Mouse (Mus musculus): Measurements from ENCODE around the gene Nexn. TPM values are rescaled to one million over a fixed set of nuclear protein-coding genes. Genes with fewer than 3 reads are reported as not detected.

The Nexn gene
- polyA plus RNA-seq, 1 experiment from 2014 or later = 1.7 TPM

DNA sequence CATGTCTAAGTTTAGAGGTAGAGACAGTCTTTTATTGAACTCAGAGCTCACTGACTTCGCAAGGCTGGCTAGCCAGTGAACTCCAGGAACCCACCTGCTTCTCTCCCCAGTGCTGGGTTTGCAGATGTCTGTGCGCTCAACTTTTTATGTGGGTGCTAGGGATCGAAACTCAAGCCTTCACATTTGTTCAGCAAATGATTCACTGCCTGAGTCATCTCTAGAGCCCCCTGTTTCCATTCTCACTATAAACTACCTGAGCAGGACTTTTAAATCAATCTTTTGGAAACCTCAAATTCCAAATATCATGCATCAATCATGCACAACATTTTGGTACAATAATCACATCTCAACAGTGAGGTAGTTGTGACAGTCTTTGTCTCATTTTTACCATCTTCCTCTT, 8.6 kb downstream of the Nexn start:
- Histone ChIP-seq H3K9me3 (ENCODE audit: control insufficient read depth, low read length) (no peaks in the 10 kb centered on the region), H3K27ac (ENCODE audit: low read depth, low read length) (no peak overlapping the region), H3K4me3 (ENCODE audit: low read length) (no peak overlapping the region), H3K4me2 (ENCODE audit: low read length) (no peak overlapping the region), H3K4me1 (ENCODE audit: control insufficient read depth, insufficient read depth, low read depth, low read length) (no peaks in the 10 kb centered on the region), H3K36me3 (ENCODE audit: control insufficient read depth, insufficient read depth, low read length) (no peaks in the 10 kb centered on the region), H3K9ac (ENCODE audit: low read depth, low read length) (no peak overlapping the region), H3K27me3 (replicated peaks; ENCODE audit: control insufficient read depth, insufficient read depth, low read length) (no peaks in the 10 kb centered on the region)
- ATAC-seq = no peak
- 94% methylated on average over 3 of the region's 3 CpGs for WGBS

DNA sequence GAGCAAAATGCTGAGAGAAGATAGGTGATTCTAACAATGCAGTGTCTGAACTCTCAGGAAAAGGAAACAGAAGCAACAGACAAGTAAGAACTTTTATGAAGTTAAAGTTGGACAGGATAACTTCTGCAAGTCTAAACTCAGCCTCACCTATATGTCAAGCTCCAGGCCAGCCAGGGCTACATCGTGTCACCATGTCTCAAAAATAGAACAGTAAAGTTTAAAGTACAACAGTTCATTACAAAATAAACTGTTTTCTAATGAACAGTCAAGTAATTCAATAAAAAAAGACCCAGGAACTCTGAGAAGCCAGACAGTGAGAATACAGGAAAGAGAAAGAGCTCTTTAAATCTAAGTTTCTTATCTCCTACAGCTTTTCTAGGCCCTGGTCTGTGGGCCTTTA, 15.7 kb downstream of the Nexn start:
- no peak overlapping the region for H3K9ac ChIP-seq (ENCODE audit: low read depth, low read length)
- H3K9me3 ChIP-seq (ENCODE audit: control insufficient read depth, low read length) = no peaks in the 10 kb centered on the region
- no peak overlapping the region for H3K4me2 ChIP-seq (ENCODE audit: low read length)
- no peaks in the 10 kb centered on the region for H3K36me3 ChIP-seq (ENCODE audit: control insufficient read depth, insufficient read depth, low read length)
- H3K27me3 ChIP-seq (replicated peaks; ENCODE audit: control insufficient read depth, insufficient read depth, low read length) = no peaks in the 10 kb centered on the region
- no peak overlapping the region for H3K4me3 ChIP-seq (ENCODE audit: low read length)
- ATAC-seq = no peak
- 94% methylated on average over 1 of the region's 1 CpGs for whole genome bisulfite sequencing
- no peaks in the 10 kb centered on the region for H3K4me1 ChIP-seq (ENCODE audit: control insufficient read depth, insufficient read depth, low read depth, low read length)
- no peak overlapping the region for H3K27ac ChIP-seq (ENCODE audit: low read depth, low read length)

DNA sequence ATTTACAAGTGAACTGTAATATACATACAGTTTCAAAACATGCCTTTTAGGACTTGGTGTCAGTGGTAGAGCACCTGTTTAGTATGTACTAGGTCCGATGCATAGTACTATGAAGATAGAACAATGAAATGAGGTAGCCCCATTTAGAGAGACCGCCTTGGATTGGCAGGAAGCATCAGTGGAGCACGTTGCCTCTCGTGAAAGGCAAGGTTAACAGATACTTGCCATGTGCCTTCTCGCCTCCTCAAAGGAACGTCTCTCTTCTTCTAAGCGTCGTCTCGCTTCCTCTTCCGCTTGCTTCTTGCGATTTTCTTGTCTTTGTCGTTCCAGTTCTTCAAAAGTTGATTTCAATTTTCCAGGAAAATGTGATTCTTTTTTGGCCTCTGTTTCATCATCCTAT, 18.4 kb downstream of the Nexn start:
- Histone ChIP-seq H3K9ac (ENCODE audit: low read depth, low read length) (no peak overlapping the region), H3K4me1 (ENCODE audit: control insufficient read depth, insufficient read depth, low read depth, low read length) (no peaks in the 10 kb centered on the region), H3K4me3 (ENCODE audit: low read length) (no peak overlapping the region), H3K27me3 (replicated peaks; ENCODE audit: control insufficient read depth, insufficient read depth, low read length) (no peaks in the 10 kb centered on the region), H3K9me3 (ENCODE audit: control insufficient read depth, low read length) (no peaks in the 10 kb centered on the region), H3K4me2 (ENCODE audit: low read length) (no peak overlapping the region), H3K27ac (ENCODE audit: low read depth, low read length) (no peak overlapping the region), H3K36me3 (ENCODE audit: control insufficient read depth, insufficient read depth, low read length) (no peaks in the 10 kb centered on the region; the same call in 1 of the 2 replicates)
- 91% methylated on average over 12 of the region's 12 CpGs for WGBS
- no peak for ATAC-seq

DNA sequence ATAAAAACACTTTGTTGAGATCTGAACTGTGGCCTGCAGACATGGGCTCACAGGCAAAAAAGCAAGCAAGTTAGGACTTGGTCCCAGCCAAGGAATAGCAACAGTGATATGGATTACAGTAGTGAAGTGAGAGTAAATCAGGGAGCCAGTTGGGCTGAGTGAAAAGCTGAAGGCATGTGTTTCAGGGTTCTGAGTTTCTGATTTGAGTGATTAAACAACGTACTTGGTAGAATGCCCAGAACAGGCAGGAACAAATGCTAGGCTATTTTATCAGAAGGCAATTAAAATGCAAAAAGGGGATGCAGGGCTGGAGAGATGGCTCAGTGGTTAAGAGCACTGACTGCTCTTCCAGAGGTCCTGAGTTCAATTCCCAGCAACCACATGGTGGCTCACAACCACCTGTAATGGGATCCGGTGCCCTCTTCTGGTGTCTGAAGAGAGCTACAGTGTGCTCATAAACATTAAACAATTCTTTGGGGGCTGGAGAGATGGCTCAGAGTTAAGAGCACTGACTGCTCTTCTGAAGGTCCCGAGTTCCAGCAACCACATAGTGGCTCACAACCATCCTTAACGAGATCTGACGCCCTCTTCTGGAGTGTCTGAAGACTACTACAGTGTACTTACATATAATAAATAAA, 20.8 kb downstream of the Nexn start:
- no peak for ATAC-seq
- Histone ChIP-seq H3K4me3 (ENCODE audit: low read length) (no peak overlapping the region), H3K36me3 (ENCODE audit: control insufficient read depth, insufficient read depth, low read length) (no peaks in the 10 kb centered on the region; the same call in 1 of the 2 replicates), H3K9me3 (ENCODE audit: control insufficient read depth, low read length) (no peaks in the 10 kb centered on the region), H3K9ac (ENCODE audit: low read depth, low read length) (no peak overlapping the region), H3K27me3 (replicated peaks; ENCODE audit: control insufficient read depth, insufficient read depth, low read length) (no peaks in the 10 kb centered on the region), H3K4me2 (ENCODE audit: low read length) (no peak overlapping the region), H3K4me1 (ENCODE audit: control insufficient read depth, insufficient read depth, low read depth, low read length) (no peaks in the 10 kb centered on the region), H3K27ac (ENCODE audit: low read depth, low read length) (no peak overlapping the region)
- WGBS = 83% methylated on average over 5 of the region's 5 CpGs

DNA sequence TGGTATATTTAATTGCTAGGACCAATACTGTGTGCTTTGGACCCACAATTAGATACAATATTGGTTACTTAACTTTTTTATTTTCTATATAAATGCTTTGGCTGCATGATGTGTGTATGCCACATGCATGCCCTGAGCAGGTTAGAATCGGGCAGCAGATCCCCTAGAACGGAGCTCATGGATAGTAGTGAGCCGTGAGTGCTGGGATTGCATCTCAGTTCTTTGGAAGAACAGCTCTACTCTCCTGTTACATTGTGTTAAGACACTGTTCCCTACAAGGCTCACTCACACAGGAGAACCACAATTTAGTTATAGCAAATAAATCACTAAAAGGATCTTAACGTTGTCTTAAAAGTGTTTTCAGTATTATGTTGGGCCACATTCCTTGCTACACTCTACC, 22.8 kb downstream of the Nexn start:
- Histone ChIP-seq H3K27me3 (replicated peaks; ENCODE audit: control insufficient read depth, insufficient read depth, low read length) (no peaks in the 10 kb centered on the region), H3K27ac (ENCODE audit: low read depth, low read length) (no peak overlapping the region), H3K4me2 (ENCODE audit: low read length) (no peak overlapping the region), H3K9me3 (ENCODE audit: control insufficient read depth, low read length) (no peaks in the 10 kb centered on the region), H3K36me3 (ENCODE audit: control insufficient read depth, insufficient read depth, low read length) (peaks cover 5% of the 10 kb centered on the region; the same call in 1 of the 2 replicates), H3K4me3 (ENCODE audit: low read length) (no peak overlapping the region), H3K4me1 (ENCODE audit: control insufficient read depth, insufficient read depth, low read depth, low read length) (no peaks in the 10 kb centered on the region), H3K9ac (ENCODE audit: low read depth, low read length) (no peak overlapping the region)
- ATAC-seq = no peak
- 83% methylated on average over 4 of the region's 4 CpGs for WGBS

DNA sequence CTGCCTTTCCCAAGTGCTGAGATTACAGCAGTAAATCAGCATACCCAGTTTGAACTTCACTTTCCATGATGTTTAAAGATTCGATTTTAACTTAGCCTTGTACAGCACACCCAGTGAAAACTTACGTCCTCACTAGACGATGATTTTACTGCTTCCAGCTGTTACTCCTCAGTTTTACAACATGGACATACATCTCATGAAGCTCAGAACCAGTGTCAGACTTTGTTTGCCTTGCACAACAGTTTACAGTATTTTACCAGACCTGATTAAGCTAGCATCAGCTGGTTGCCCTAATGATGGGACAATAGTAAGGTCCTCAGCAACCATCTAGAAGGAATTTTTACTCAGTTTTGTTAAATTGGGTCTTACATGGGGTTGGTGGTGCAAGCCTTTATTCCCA, 25.1 kb downstream of the Nexn start:
- H3K4me2 ChIP-seq (ENCODE audit: low read length) = no peak overlapping the region
- H3K9me3 ChIP-seq (ENCODE audit: control insufficient read depth, low read length) = no peaks in the 10 kb centered on the region
- H3K4me1 ChIP-seq (ENCODE audit: control insufficient read depth, insufficient read depth, low read depth, low read length) = no peaks in the 10 kb centered on the region
- H3K27me3 ChIP-seq (replicated peaks; ENCODE audit: control insufficient read depth, insufficient read depth, low read length) = no peaks in the 10 kb centered on the region
- ATAC-seq = no peak
- H3K36me3 ChIP-seq (ENCODE audit: control insufficient read depth, insufficient read depth, low read length) = peaks cover 11% of the 10 kb centered on the region
- WGBS = 82% methylated on average over 3 of the region's 3 CpGs
- H3K27ac ChIP-seq (ENCODE audit: low read depth, low read length) = no peak overlapping the region
- no peak overlapping the region for H3K9ac ChIP-seq (ENCODE audit: low read depth, low read length)
- no peak overlapping the region for H3K4me3 ChIP-seq (ENCODE audit: low read length)

DNA sequence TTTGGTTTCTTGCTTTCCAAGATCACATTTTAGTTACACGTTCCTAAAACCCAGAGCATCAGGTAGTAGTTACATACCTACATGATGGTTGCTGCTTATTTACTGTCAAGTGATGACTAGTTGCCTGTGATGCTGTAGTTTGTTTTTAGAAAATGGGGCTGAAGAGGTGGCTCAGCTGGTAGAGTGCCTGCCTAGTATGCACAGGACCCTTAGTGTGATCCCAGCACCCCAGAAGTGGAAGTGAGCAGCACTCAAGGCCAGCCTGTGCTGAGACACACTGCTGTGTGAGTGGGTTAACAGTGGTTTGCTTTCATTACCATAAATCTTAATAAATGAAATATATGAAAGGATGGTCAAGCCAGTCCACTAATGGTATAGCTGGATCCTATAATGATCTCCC, 26.6 kb downstream of the Nexn start:
- ATAC-seq = no peak
- H3K4me3 ChIP-seq (ENCODE audit: low read length) = no peak overlapping the region
- no peak overlapping the region for H3K9ac ChIP-seq (ENCODE audit: low read depth, low read length)
- no peak overlapping the region for H3K4me2 ChIP-seq (ENCODE audit: low read length)
- 100% methylated on average over 1 of the region's 1 CpGs for WGBS
- no peaks in the 10 kb centered on the region for H3K27me3 ChIP-seq (replicated peaks; ENCODE audit: control insufficient read depth, insufficient read depth, low read length)
- peaks cover 14% of the 10 kb centered on the region for H3K36me3 ChIP-seq (ENCODE audit: control insufficient read depth, insufficient read depth, low read length)
- H3K4me1 ChIP-seq (ENCODE audit: control insufficient read depth, insufficient read depth, low read depth, low read length) = no peaks in the 10 kb centered on the region
- H3K27ac ChIP-seq (ENCODE audit: low read depth, low read length) = no peak overlapping the region
- H3K9me3 ChIP-seq (ENCODE audit: control insufficient read depth, low read length) = no peaks in the 10 kb centered on the region

DNA sequence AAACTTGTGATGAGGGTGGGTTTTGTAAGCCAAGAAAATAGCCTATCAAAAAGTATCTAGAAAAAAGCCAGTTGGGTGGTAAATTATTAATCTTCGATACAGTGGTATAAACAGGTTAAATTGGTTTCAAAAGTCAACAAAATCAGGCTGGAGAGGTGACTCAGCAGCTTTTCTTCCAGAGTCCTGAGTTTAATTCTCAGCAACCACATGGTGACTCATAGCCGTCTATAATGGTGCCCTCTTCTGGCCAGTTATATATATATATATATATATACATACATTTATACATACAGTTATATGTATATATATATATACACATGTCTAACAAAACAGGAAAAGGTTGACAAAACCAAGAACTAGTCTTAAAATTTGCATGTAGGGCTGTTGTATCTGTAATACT, 27.3 kb downstream of the Nexn start:
- Histone ChIP-seq H3K4me1 (ENCODE audit: control insufficient read depth, insufficient read depth, low read depth, low read length) (no peaks in the 10 kb centered on the region), H3K4me3 (ENCODE audit: low read length) (no peak overlapping the region), H3K9ac (ENCODE audit: low read depth, low read length) (no peak overlapping the region), H3K27ac (ENCODE audit: low read depth, low read length) (no peak overlapping the region), H3K4me2 (ENCODE audit: low read length) (no peak overlapping the region), H3K9me3 (ENCODE audit: control insufficient read depth, low read length) (no peaks in the 10 kb centered on the region), H3K36me3 (ENCODE audit: control insufficient read depth, insufficient read depth, low read length) (peaks cover 16% of the 10 kb centered on the region), H3K27me3 (replicated peaks; ENCODE audit: control insufficient read depth, insufficient read depth, low read length) (no peaks in the 10 kb centered on the region)
- WGBS = 68% methylated on average over 2 of the region's 2 CpGs
- 0 out of 2 replicates have a peak, but pooled peaks have one; percentile 57 for ATAC-seq

DNA sequence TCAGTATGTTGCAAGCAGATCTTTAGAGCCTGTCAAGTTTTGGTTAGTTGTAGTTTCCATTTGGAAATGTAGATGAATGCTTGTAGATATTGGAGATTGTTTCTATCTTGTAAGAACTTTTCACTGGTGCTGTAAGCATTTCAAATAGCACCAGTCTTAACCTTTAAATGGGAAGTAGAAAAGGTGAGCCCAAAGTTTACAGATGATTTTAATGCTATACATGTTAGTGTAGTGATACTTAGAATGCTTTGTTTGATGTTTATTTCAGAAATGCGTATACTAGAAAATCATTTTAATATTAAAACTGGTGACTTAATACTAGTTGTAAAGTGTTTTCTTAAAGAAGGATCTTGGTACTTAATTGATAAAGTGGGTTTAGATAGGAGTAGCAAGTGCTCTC, 30.3 kb downstream of the Nexn start:
- ATAC-seq = no peak
- Histone ChIP-seq H3K9ac (ENCODE audit: low read depth, low read length) (no peak overlapping the region), H3K27ac (ENCODE audit: low read depth, low read length) (no peak overlapping the region), H3K4me2 (ENCODE audit: low read length) (no peak overlapping the region), H3K36me3 (ENCODE audit: control insufficient read depth, insufficient read depth, low read length) (peaks cover 23% of the 10 kb centered on the region), H3K4me3 (ENCODE audit: low read length) (no peak overlapping the region), H3K27me3 (replicated peaks; ENCODE audit: control insufficient read depth, insufficient read depth, low read length) (no peaks in the 10 kb centered on the region), H3K4me1 (ENCODE audit: control insufficient read depth, insufficient read depth, low read depth, low read length) (no peaks in the 10 kb centered on the region), H3K9me3 (ENCODE audit: control insufficient read depth, low read length) (no peaks in the 10 kb centered on the region)
- 100% methylated on average over 1 of the region's 1 CpGs for WGBS

DNA sequence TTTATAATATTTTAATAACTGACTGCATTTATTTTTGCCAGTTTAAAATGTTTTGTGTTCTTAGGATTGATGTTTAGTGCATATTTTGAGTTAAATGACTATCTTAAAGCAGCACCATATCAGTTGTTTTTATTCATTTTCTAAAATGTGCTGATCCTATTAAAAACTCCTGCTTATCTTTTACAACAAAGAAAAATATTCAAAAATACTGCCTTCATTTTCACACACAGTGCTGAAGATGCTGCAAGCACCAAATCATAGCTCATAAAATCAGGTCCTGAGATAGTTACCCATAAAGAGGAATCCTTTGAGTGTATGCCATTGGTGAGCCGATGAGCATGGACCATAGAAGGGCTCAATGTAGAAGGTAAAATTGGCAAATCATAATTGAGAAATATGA, 30.9 kb downstream of the Nexn start:
- no peak for ATAC-seq
- no peak overlapping the region for H3K27ac ChIP-seq (ENCODE audit: low read depth, low read length)
- peaks cover 23% of the 10 kb centered on the region for H3K36me3 ChIP-seq (ENCODE audit: control insufficient read depth, insufficient read depth, low read length)
- no peak overlapping the region for H3K4me3 ChIP-seq (ENCODE audit: low read length)
- H3K9me3 ChIP-seq (ENCODE audit: control insufficient read depth, low read length) = no peaks in the 10 kb centered on the region
- H3K4me2 ChIP-seq (ENCODE audit: low read length) = no peak overlapping the region
- WGBS = 96% methylated on average over 1 of the region's 1 CpGs
- no peaks in the 10 kb centered on the region for H3K27me3 ChIP-seq (replicated peaks; ENCODE audit: control insufficient read depth, insufficient read depth, low read length)
- no peaks in the 10 kb centered on the region for H3K4me1 ChIP-seq (ENCODE audit: control insufficient read depth, insufficient read depth, low read depth, low read length)
- H3K9ac ChIP-seq (ENCODE audit: low read depth, low read length) = no peak overlapping the region
